Mouse (Mus musculus) right cerebral cortex, adult 2 months (tissue): ENCODE results near the gene Arl1.
"Not testable (repeated sequence)": the region's sequence is repeated elsewhere in the genome, so short reads cannot be mapped to it uniquely, and the experiment has no call there.

Experiments
- DNase-seq, 2 experiments: peaks; one replicate each; pipeline ENCODE4 v3.0.0; 2021 to 2022; ENCODE audit warnings: low spot score in 2 of 2

Arl1 gene

DNA sequence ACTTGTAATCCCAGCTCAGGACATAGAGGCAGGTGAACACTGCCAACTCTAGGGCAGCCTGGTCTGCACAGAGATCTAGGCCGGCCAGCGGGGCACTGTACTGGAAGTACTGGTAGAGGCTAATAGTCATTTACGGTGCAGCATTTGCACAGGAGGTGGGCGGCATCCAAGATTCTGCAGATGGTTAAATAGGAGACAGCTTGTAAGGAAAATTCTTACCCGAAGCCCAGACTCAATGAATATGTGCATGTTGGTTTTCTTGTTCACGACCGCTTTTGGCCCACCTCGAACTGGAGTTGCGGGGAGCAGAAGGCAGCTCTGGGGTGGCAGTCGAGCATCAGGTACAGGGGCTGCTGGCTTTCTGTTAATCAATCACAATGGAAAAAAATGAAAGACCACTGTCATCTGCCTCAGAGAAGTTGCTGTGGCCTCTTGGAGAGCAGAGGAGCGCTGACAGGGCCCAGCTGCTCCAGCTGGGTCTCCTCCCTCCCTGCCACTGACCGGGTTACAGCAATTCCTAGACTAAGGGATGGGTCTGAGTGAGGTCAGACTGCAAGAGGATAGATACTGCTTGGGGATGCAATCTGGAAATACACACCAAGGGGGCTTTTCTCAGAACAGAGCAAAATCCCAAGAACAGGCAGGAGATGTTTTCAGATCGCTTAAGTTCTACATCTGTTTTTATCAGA lies 31.0 kb downstream of the Arl1 start:
- no peak for DNase-seq

DNA sequence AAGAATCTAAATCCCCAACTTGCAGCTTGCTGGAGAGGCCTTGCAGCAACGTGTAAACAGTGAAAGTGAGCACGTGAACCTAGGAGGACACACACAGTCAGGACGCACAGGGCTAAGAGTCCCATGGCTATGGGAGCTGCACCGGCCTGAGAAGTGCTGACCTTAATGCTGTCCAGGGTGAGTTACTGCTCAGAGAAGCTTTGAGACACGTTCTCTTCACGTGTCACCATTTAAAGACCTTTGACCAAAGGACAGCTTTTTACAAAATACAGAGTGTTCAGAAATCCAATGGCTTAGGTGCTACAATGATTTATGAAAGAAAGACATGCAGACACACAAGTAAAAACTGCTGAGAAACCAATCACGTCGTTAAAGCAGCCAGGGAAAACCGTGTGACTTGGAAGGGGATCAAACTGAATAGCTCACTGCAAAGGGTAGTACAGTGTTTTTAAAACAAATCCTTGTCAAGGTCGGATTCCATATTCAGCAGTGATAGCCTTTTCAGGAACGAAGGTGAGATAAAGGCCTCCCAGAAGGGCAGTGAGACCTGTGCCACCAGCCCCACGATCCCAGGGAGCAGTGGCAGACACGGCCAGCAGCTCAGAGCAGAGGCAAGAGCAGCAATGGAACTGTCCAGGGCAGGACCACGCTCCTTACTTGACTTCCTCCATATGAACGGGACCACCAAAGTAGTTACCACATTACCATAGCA lies 34.9 kb downstream of the Arl1 start:
- no peak for DNase-seq

DNA sequence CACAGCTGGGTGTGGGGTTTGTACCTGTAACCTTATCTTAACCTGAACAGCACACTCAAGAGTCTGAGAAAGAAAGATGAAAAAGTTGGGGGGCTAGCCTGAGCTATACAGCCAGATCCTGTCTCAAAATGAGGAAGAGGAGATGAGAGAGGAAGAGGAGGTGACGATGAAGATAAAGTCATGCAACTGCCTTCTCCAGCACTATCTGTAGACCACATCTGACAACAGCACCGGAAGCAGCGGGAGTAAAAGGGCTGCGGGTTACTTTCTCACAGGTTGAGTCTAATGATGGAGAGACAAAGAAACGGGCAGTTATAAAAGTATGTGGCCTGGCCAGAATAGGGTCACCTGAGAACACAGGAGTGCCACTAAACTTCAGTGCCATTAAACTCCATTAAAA lies 38.3 kb downstream of the Arl1 start:
- DNase-seq = no peak

DNA sequence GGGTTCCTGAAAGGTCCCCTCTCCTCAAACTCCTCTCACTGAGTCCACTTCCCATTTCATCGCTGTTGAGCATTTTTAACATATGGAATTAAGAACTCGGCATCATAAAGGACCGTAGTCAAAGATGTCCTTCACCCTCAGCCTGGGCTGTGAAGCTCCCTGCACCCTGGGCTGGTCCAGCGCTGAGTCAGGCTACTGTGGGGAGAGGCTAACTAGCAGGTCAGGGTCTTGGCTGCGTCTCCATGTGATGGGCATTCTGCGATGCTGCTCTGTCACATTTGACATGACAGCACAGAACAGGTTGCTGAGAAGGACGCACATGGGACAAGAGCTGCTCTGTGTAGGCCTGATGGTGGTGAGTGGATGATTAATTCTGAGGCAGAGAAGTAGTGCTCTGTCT lies 39.0 kb downstream of the Arl1 start:
- no peak for DNase-seq

DNA sequence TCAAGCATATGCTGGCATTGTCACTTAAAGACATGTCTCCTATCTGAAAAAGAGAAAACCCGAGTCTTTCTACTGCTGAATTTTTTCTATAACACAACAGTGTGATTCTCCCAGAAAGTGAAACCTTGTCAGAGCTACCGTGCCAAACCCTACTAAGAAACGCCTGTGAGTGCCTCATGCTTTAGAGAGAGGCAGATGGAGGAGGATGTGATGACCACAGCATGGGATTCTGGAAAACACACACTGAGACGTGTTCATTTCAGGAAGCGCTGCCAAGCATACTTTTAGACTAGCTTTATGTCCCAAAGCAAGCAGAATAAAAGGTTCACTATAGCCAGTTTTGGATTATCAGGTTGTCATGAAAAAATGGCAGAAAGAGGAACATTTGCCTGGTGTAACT lies 42.3 kb downstream of the Arl1 start:
- DNase-seq = peak in 1 of 2 experiments; percentile 15

DNA sequence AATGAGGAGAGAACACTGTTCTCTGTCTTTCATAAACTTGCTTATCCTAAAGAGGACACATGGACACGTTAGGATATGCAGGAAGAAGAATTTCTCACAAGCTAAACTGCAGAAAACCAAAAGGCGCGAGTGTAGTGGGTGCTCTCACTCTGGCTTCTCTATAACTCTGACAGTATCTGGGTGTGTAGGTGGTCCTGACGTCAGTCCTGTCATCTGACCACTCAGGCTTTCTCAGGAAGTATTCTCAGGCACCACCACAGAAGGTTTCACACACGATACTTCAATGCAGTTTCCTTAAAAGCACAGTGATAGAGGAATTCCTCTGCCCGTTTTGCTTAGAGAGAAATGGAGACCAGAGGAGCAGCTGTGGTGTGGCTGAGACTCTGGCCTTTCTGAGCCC lies 45.5 kb downstream of the Arl1 start:
- DNase-seq = peak; percentile 55 to 70

DNA sequence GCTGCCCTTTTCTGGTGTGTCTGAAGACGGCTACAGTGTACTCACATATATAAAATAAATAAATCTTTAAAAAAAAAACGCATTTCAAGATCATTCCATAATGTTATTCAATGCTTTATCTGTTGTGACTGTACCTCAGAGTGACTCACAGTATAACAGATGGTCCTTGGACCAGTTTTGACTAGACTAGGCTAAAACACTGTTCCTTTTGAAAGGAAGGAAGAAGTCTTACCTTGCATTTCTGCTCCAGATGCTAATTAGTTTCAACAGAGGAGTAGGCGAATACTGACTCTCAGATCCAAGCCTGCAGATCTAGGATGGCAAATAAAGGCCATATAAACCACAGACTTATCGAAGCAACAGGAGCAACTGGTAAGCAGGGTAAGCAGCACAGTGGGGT lies 50.1 kb downstream of the Arl1 start:
- DNase-seq = no peak

DNA sequence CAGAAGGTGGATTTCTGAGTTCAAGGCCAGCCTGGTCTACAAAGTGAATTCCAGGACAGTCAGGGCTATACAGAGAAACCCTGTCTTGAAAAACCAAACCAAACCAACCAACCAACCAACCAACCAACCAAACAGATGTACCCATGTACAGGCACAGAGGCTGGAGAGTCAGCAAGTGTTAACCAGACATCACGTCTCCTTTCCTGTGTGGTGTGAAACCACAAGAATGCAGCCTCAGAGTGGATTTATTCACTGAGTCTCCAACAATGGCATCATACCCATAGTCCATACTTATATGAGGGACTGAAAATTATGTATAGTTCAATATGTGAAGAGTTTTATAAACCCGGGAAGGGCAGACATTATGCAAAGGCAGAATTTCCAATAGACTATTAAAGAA lies 52.5 kb downstream of the Arl1 start:
- not testable (repeated sequence) for DNase-seq

DNA sequence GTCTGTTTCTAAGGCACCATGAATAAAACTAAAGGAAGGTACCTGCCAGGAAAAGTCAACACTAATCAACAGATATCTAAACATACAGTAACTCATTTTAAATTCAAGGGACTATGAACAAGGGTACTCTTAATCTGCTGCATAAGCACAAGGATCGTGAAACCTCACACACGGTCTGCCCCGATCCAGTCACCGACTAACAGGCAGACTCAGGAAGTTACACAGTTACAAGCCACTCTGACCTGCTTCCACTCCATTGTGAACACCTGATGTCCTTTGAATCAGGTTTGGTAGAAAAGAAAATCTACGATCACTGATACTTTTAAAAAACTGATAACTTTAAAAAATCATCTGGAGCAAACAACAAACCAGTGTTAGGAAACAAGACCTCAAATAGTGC lies 53.3 kb downstream of the Arl1 start:
- no peak for DNase-seq

DNA sequence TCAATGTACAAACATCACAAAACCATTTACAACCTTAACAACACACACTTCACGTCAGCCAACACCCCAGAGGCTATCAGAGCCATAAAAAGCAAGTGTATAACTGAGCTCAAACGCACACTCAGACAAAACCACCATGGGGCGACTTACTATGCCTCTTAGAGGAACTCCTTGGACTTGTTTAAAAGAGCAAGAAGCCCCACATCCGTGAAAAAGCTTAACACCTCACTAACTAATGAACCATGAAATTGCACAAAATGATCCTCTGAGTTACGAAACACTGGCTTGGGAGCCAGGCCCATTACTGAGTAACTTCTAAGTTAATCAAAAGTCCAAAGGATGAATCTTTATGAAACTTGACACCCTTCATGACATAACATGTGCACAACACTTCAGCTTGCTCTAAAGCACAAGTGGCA lies 53.9 kb downstream of the Arl1 start:
- no peak for DNase-seq

DNA sequence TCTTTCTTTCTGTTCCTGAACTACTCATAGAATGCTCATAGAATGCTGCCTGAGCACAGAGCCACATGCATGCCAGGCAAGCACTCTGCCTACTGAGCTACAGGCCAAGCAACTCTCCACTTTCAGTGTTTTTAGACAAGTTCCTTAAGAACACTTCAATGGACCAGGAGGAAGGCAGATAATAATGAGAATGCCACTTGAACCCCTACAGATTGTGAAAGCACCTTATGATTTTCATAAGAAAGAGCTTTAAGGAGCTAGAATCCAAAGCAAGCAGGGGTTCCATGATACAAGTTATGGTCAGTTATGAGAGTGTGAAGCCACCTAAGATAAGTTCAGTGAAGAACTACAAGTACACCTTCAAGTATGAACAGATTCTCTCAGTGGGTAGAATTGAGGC lies 63.0 kb downstream of the Arl1 start:
- no peak for DNase-seq
